Mouse (Mus musculus) cortical plate, adult 2 months (tissue): ENCODE results near the gene Spock2. TPM values are rescaled to one million over a fixed set of nuclear protein-coding genes. Genes with fewer than 3 reads are reported as not detected.
"Not testable (repeated sequence)": the region's sequence is repeated elsewhere in the genome, so short reads cannot be mapped to it uniquely, and the experiment has no call there.

Source experiments
- H3K27ac ChIP-seq: fragments of 200-500 bp; 2 replicates; pipeline ENCODE4 v1.5.1; 2012; ENCODE audit warnings: low read length, control low read depth, inconsistent platforms; ENCODE audit not compliant: insufficient read depth
- H3K4me1 ChIP-seq: fragments of 200-500 bp; 2 replicates; pipeline ENCODE4 v1.6.1; 2011; ENCODE audit warnings: low read length; ENCODE audit not compliant: control insufficient read depth, insufficient read depth
- H3K4me3 ChIP-seq: fragments of 200-500 bp; 2 replicates; pipeline ENCODE4 v1.5.1; 2011; ENCODE audit warnings: mild to moderate bottlenecking, low read length, control low read depth; ENCODE audit not compliant: insufficient read depth
- CTCF ChIP-seq: fragments of 200-500 bp; IDR thresholded peaks from 2 replicates; pipeline ENCODE4 v1.5.1; 2011; ENCODE audit warnings: mild to moderate bottlenecking, control low read depth, low read length; ENCODE audit not compliant: insufficient read depth; ENCODE audit errors: extremely low read depth
- POLR2A ChIP-seq: fragments of 200-500 bp; IDR thresholded peaks from 2 replicates; pipeline ENCODE4 v1.6.1; 2011; ENCODE audit warnings: mild to moderate bottlenecking, low read length, control low read depth; ENCODE audit not compliant: insufficient read depth; ENCODE audit errors: extremely low read depth
- polyA plus RNA-seq: library from polyadenylated mRNA; depleted of rRNA; stranded (reverse); fragments of >200 nt; gene quantifications from 2 replicates; pipeline ENCODE4 v1.2.3, GENCODE M21; 2012

Spock2 gene
- polyA plus RNA-seq, 1 experiment: 387 TPM

DNA sequence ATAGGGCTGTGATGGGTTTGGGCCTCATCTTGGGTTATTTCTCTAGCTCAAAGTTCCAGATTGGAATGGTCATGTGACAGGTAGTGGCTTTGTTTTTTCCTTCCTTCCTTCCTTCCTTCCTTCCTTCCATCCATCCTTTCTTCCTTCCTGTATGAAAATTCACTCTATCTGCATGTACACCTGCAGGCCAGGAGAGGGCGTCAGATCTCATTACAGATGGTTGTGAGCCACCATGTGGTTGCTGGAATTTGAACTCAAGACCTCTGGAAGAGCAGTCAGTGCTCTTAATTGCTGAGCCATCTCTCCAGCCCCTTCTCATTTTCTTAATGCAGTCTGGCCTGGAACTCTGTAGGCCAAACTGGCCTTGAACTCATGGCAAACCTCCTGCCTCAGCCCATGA lies 30.0 kb downstream of the Spock2 start:
- TF ChIP-seq CTCF: peak; percentile 6; the same call in 1 of the 2 replicates
- not testable (repeated sequence) for H3K4me3 ChIP-seq, H3K27ac ChIP-seq, H3K4me1 ChIP-seq

DNA sequence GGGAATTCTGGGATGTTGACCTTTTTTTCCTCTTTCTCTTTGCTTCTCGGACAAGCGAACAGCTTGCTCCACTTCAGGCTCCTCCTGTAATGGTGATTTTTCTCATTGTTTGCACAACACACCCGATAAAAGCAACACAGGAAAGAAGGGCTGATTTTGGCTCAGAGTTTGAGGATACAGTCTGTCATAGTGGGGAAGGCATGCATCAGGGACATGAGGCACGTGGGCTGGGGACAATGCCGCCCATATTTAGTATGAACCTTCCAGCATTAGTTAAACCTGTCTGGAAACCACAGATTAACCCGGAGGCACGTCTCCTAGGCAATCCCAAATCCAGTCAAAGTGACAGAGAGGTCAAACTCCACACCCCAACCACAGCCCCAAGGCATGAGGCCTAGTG lies 30.9 kb downstream of the Spock2 start:
- Histone ChIP-seq H3K4me3 (no peak overlapping the region), H3K27ac (no peak overlapping the region), H3K4me1 (peaks cover 4% of the 10 kb centered on the region; the same call in 1 of the 2 replicates)
- TF ChIP-seq POLR2A: no peak
- TF ChIP-seq CTCF: no peak

DNA sequence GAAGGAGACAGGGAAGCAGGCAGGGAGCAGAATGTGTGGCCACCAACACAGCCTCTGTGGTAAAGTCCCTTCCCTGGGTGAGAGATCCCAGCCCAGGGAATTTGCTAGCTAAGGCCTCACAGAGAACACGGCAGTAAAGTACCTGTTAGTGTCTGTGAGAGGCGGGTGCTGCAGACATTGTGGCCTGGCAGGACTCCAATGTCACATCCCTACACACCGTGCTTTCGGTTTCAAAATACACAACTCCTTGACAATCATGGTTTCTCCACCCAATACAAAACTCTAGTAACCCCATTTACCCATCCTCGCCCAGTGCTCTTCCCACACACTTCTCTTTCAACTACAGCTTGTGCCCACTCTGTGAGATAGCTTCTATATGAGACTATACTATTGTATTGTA lies 32.7 kb downstream of the Spock2 start:
- Histone ChIP-seq H3K4me3 (no peak overlapping the region), H3K27ac (no peak overlapping the region), H3K4me1 (peaks cover 4% of the 10 kb centered on the region; the same call in 1 of the 2 replicates)
- TF ChIP-seq POLR2A (no peak), CTCF (no peak)

DNA sequence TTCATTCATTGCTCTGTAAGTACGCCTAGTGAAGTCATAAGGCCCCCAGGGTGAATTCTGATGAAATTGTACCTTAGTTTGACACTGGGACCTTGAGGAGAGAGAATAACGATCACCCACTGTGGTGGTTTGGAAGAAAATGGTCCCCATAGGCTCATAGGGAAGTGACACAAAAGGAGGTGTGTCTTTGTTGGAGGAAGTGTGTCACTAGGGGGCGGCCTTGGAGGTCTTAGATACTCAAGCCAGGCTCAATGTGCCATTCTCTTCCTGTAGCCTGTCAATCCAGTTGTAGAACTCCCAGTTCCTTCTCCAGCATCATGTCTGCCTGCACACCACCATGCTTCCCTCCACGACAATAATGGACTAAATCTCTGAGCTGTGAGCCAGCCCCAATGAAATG lies 34.7 kb downstream of the Spock2 start:
- TF ChIP-seq CTCF (no peak), POLR2A (no peak)
- Histone ChIP-seq H3K4me1 (peaks cover 4% of the 10 kb centered on the region; the same call in 1 of the 2 replicates), H3K27ac (no peak overlapping the region), H3K4me3 (no peak overlapping the region)

DNA sequence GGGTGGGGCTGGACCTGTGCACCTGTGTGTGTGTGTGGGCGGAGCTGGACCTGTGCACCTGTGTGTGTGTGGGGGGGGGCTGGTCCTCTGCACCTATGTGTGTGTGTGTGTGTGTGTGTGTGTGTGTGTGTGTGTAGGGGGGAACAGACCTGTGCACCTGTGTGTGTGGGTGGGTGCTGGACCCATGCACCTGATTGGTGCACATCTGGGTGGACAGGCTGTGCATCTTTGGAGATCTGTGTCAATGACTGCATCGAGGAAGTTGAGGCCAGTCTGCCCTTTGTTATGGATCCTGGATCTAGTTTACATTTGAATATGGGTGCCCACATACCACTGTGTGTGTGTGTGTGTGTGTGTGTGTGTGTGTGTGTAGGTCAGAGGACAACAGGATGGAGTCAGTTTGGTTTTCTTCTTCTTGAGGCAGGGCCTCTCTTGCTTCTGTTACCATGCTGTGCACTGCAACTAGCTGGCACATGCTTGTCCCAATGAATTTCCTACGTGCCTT lies 35.7 kb downstream of the Spock2 start:
- no peak overlapping the region for H3K27ac ChIP-seq
- no peak overlapping the region for H3K4me3 ChIP-seq
- no peak for TF ChIP-seq POLR2A
- TF ChIP-seq CTCF: no peak
- H3K4me1 ChIP-seq: peaks cover 4% of the 10 kb centered on the region; the same call in 1 of the 2 replicates

DNA sequence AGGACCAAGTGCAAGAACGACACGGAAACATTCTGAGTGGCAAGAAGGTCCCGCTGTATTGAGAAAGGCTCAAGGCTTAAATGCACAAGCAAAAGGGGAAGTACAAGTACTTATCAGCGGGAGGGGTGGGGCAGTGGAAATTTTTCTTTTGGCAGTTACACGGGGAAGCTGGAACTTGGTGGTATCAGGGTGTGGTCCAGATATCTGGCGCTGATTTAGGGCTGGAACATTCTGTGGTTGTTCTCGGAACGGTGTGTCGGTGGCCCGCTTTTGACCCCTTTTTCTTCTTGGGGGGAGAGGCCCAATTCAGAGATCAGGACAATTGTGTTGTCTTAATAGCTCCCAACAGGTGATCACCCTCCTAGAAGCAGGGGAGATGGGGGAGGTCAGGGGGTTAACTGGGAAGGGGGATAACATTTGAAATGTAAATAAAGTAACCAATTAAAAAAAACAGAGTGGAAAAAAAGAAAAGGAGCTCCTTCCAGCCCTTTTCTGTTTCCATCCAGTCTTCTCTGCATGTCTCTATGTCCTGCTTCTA lies 41.6 kb downstream of the Spock2 start:
- not testable (repeated sequence) for H3K27ac ChIP-seq, H3K4me3 ChIP-seq, H3K4me1 ChIP-seq

DNA sequence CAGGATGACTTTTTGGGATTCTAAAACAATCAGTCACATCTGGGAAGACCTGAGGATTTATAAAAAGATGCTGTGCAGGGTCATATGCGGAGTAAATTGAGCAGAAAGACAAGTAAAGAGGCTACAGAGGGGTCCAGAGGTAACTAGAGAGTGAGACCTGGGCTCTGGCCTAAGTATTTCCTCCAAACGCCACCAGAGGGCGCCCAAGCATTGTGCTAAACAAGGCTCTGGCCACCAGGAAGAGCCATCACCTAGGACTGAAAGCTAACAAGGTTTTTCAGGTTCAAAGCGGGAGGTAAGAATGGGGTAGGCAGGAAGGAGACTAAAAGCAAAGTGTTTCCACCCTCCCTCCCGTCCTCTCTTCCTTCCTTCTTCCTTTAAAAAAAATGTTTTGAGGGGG lies 42.1 kb downstream of the Spock2 start:
- no peak for TF ChIP-seq POLR2A
- TF ChIP-seq CTCF: peak; percentile 94
- no peak overlapping the region for H3K4me3 ChIP-seq
- H3K27ac ChIP-seq: no peak overlapping the region
- no peaks in the 10 kb centered on the region for H3K4me1 ChIP-seq

DNA sequence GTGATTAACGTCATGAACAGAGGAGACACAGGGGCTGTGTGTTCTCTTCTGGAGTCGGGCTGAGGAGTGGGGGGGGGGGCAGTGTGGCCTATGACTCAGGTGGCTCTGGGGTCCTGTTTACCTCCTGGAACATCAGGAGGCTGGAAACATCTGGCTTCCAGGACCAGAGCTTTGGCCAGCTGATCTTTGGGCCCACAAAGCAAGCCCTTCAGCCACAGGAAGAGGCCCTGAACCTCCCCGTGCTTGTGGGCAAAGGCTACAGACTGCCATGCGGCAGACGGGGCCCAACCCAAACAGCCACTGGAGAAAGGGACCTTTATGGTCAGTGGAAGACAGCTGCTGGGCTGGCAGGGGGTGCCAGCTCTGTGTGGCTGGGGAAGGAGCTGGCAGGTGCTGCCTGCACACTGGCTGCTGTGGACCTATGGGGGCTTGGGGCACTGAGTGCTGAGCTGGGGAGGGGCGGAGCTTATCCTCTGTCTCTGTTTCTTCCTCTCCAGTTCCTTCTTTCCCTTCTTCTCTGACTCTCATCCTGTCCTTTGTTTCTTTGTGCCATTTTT lies 45.2 kb downstream of the Spock2 start:
- Histone ChIP-seq H3K4me1 (no peaks in the 10 kb centered on the region), H3K4me3 (no peak overlapping the region), H3K27ac (no peak overlapping the region)
- TF ChIP-seq POLR2A (no peak), CTCF (no peak)

DNA sequence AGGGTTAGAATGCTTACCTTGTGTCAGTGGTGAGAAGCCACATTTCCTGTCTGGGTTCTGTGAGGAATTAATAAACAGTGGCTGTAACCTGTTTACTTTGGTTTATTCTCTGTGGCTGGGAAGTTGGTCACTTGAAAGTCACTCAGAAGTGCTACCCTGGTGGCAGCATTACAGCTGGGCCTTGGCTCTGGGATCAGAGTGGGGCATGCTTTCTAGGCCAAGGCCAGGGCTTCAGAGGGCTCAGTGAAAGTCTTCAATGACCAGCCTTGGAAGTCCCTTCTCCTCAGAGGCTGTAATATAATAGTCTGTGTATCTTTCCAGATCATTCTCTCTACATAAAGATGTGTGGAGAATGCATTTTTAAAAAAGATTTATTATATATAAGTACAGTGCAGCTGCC lies 50.0 kb downstream of the Spock2 start:
- Histone ChIP-seq H3K4me3 (no peak overlapping the region), H3K4me1 (no peaks in the 10 kb centered on the region), H3K27ac (no peak overlapping the region)
- TF ChIP-seq POLR2A: no peak
- no peak for TF ChIP-seq CTCF

DNA sequence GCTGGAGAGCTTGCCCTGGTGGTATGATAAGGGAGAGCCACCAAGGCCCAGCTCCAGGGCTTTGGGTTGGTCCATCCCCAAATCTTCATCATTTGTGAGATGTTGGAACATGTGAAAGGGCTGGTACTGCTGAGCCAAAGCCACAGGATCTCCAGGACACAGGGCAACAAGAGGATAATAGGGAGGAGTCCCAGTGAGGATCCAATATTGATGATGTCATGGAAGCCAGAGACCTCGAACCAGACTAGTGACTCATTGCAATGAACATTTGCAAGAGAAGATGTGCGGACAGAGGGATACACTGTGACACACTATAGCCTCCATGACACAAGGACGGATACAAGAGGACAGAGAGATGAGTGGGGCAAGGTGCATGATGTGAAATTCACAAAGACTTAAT lies 52.1 kb downstream of the Spock2 start:
- Histone ChIP-seq H3K4me1 (no peaks in the 10 kb centered on the region), H3K27ac (no peak overlapping the region), H3K4me3 (no peak overlapping the region)
- no peak for TF ChIP-seq CTCF
- no peak for TF ChIP-seq POLR2A

DNA sequence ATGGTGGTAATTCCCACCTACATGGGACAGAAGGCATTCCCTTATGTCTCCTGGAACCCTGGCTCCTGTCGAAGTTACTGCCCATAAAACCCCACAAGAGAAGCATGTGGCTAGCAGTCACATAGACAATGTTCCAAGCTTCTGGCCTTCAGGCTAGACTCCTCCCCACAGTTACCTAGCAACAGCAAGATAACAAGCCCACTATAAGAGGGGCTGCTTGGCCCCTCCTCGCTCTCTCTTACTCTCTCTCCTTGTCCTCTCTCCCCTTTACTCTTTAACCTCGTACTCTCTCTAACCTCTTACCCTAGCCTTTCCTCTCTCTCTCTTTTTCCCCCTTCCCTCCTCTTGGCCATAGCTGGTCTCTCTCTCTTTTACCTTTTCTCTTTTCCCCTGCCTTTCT lies 55.4 kb downstream of the Spock2 start:
- H3K4me3 ChIP-seq, H3K27ac ChIP-seq, H3K4me1 ChIP-seq: not testable (repeated sequence)

DNA sequence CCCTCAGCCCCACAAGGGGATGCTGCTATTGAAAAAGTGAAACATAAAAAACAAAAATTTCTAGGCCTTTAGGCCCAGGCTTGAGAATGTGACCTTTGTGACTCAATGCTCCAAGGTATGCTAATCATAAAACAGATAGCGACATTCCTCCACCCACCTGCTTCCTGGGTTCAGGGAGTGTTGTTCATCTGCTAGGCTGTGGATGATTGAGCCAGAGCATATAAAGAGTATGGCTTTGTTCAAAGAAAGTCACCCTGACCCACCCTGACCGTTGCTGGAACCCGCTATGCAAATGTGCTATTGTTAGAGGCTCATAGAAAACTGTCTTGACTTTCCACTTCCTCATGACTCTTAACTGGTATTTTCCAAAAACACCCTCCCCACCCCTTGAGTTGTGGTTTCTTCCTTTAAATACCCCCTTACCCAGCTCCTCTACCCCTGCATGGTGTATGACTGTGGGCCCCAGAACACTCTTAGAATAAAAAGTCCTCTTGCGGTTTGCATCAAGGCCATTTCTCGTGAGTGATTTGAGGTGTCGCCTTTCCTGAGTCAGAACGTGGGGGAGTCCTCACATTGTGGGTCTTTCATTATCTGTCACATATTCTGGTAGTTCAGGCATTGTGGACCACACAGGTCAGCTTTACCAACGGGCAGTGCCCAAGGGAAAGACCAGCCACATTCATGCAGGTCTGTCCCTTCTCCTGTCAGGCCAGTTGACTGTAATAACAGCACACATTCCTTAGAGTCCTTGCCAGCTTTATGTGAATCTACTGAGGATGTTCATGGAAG lies 56.4 kb downstream of the Spock2 start:
- H3K4me1 ChIP-seq, H3K27ac ChIP-seq, H3K4me3 ChIP-seq: not testable (repeated sequence)
